Mouse (Mus musculus): ENCODE measurements around the gene Myt1l.
A peak's percentile ranks its signal among the peaks of the same experiment; 100 is the strongest.

The Myt1l gene

DNA sequence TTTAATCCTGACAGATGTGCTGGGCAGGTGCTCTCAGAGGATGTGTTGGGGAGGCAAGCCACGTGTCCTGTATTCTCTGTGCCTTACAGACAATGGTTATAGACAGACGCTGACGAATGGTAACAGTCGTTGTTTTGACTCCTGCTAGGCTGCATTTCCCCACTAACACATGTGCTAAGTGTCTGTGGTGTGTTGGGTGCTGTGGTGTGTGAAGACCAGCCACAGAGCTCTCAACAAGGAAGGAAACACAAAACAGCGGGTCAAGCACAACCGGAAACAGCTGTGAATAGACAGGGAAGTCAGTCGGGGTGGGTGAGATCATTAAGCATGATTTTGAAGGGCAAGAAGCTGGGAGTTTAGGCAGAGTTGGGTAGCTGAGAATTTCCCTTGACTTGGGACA lies 41.1 kb downstream of the Myt1l start:
- no peak for DNase-seq (ENCODE audit: low spot score)

GRCm38 (mm10) chr12:29570351-29570750 lies 42.2 kb downstream of the Myt1l start:
- DNase-seq (ENCODE audit: low spot score), result no peak

DNA sequence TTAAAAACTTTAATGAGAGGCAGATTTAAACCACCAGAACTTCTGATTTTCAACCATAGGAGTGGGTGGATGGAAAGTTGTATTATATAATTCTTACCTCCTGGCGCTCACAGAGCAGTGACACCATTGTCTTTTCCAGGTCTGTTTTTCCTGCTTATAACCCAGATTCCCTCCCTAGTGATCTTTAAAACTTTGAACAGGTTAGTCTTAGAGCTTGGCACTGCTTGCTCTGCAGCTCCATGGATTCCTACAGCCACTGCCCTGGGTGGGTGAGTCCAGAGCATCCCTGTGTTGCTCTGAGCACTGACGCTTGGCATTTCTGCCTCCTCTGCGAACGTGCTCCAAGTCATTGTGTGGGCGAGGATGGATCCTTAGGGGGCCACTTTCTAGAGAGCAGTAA lies 43.4 kb downstream of the Myt1l start:
- DNase-seq (ENCODE audit: low spot score), result no peak

GRCm38 (mm10) chr12:29593787-29594186 lies 65.6 kb downstream of the Myt1l start:
- no peak for DNase-seq (ENCODE audit: low spot score)

DNA sequence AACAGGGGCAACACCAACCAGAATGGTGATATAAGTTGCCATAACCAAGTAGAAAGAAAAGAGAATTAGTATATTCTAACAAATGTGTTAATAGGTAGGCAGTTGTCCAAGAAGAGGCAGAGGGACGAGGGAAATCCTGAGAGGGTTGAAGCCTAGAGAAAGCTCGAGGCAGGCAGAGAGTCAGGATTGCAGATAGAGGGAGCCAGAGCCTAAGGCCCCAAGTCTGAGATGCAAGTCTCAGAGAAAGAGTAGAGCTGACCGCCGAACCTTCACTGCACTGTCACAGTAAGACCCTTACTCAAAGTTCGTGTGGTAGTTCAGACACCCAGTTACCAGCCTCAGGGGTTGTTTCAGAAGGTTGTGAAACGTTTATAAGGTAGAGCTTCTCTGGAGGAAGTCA lies 71.7 kb downstream of the Myt1l start:
- peak; percentile 12 for DNase-seq (ENCODE audit: low spot score)

DNA sequence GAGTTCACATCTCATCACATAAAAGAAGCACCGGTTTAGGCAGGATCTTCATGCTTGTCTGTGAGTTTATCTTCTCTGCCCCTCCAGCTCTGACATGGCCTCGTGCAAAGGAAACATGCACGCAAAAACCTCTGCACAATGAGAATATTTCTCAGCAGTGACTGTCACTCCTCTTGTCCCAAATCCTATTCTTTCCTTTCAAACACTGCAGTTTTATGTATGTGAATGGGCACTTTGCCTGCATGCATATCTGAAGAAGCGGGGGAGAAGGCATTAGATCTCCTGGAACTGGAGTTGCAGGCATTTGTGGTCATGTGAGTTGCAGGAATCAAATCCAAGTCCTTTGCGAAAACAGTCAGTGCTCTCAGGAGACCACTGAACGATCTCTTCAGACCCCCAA lies 73.0 kb downstream of the Myt1l start:
- no peak for DNase-seq (ENCODE audit: low spot score)

- DNase-seq (ENCODE audit: low spot score), result no peak
Observed at GRCm38 (mm10) chr12:29604659-29605058, 76.5 kb downstream of the Myt1l start.

- no peak for DNase-seq (ENCODE audit: low spot score)
Observed at GRCm38 (mm10) chr12:29605124-29605523, 76.9 kb downstream of the Myt1l start.

DNA sequence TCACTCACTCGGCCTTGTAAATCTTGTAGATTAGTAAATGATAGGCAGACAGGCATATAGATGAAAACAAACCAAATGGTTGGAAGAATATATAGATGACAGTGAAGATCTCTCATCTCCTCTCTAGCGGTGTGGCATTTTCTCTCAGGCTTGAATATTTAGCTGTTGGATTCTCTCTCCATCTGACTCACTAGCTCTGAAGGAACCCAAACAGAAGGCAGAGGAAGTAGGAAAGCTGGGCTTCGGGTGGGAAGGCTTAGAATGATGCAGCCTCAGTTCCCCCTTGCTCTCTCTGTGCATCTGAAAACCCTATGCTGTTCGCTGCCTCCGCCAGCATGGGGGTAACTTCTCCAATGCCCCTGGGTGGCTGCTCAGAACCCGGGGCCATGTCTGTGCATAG lies 78.0 kb downstream of the Myt1l start:
- no peak for DNase-seq (ENCODE audit: low spot score)

DNA sequence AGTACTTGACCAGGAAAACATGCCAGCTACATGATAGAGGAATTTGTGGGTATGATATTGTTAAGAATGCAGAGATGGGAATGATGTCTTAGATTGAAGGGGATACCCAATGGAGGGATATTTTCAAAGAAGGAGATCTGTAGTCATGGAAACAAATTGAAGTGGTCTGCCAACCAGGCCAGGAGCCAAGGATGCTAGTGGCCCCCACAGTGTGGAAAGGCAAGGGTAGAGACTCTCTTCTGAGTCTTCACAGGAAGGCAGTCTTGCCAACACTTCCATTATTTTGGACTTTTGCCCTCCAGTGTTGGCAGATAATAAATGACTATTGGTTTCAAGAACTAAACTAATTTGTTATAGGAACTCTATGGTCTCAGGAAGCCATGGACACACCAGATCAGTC lies 89.6 kb downstream of the Myt1l start:
- DNase-seq (ENCODE audit: low spot score), result no peak

- DNase-seq (ENCODE audit: low spot score), result no peak
Observed at GRCm38 (mm10) chr12:29621530-29621929, 93.3 kb downstream of the Myt1l start.

DNA sequence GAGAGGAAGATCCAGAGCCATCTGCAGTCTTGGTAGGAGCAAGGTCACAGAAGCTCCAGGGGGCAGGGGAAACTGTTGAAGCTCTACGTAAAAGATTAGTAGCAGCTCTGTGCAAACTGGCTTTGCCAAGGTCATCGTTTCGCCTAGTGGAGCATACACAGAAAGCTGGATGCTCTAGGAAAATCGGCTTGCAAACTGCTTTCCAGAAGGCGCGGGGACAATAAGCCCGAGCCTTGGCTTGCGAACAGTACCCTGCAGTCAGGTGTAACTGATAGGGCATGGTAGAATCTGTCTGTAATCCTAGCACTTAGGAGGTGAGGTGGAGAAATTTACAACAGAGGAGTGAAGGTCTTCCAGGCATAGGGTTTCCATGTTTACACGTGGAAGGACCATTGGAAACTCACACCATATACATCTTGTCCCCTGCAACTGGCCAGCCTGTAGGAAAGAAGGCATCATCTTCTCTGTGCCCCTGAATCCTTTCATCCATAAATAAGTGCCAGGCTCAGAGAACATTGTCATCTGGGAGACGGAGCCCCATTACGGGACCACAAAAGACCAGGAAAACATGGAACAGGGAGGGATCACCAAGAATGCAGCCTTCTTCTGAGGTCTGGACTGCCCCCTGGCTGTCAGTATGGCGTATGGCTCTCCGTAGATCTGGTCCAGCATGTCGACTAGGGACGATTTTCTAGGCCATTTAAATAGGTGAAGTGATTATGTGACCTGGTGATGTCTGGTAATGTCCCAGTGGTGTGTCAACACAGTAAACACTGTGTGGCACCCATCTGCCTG lies 100.0 kb downstream of the Myt1l start:
- DNase-seq (ENCODE audit: low spot score), result peak; percentile 65

DNA sequence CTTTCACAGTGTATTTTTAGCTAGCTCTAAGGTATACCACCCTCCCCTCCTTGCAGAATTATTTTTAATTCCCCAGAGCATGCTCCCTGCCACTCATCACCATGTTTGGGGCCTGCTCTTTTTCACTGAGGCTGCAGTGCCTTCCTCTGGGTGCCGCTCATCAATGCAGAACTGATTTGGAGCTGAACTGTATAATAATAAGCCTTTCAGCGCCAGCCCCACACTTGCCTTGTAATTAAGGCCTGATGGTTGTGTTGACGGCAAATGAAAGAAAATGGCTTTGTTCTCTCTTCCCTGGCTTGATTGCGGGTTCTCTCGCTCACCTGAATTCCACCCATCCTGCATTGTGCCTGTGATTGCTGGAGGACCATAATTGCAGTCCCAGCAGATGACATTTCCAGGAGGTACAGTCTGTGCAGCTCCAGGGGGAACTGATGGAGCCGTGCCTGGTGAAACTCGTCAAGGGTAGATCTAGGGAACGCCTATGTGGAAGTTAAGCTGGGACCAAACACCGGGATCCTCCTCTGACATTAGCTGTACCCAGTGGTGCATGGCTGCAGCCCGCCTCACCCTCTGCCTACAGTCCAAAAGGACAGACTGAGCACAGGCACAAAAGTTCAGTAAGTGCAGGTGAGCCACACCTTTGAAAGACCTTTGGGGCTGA lies 101.8 kb downstream of the Myt1l start:
- DNase-seq (ENCODE audit: low spot score), result no peak

- DNase-seq (ENCODE audit: low spot score), result no peak
Observed at GRCm38 (mm10) chr12:29634509-29634908, 106.3 kb downstream of the Myt1l start.

DNA sequence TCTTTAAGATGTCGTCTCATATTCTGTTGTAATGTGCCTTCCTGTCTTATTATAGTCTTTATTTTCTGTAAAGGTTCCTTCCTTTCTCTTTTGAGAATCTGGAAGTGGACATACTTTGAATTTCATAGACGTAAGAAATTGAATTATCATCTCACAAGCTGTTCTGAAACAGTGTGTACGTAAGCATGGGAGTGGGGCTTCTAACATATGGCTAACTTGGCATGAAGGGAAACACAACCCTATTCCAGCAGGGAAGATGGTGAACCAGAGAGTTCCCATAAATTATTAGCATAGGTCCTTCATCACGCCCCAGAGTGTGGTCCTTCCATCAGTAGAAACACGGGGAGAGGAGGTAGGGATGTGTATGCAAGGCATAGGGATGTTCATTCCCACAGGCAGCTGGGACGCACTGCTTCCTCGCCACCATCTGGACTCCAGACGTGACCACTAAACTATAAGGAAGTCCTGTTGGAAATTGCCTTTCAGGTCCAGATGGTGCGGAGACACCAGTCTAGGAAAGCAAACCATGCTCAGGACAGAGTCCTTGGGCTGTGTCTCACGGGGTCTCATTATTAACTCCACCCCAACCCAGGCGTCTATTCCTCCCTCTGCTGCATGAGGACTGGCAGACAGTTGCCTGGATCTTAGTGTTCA lies 111.5 kb downstream of the Myt1l start:
- peak; percentile 64 for DNase-seq (ENCODE audit: low spot score)

DNA sequence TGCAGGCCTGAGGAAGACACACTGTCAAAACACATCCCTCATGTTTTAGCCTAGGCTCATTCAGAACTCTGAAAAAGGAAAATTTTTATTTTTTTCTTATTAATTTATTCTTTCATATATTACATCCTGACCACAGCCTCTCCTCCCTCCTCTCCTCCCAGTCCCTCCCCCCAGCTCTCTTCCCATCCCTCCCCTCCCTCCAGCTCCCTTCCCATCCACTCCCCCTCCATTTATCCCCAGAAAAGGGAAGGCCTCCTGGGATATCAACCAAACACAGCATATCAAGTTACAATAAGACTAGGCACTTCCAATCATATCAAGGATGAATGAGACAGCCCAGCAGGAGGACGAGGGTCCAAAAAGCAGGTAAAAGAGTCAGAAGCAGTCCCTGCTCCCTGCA lies 112.0 kb downstream of the Myt1l start:
- DNase-seq (ENCODE audit: low spot score), result no peak

DNA sequence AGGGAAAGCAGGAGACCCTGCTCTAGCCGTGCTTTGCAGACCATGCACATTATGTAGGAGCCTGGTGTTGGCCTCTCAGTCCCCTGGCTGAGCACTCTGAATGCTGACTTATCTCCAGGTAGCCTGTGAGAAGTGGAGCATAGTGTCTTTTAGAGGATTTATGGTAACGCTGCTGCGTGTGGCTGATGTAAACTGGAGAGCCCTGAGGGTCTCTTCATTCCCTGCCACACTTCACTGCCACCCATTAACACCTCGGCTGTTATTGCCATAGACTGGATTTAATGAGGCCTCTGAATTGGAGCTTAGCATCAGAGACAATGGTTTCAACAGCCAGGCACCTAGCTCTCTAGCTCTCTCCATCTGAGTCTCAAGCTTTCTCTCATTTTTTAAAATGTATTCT lies 114.7 kb downstream of the Myt1l start:
- DNase-seq (ENCODE audit: low spot score), result no peak

DNA sequence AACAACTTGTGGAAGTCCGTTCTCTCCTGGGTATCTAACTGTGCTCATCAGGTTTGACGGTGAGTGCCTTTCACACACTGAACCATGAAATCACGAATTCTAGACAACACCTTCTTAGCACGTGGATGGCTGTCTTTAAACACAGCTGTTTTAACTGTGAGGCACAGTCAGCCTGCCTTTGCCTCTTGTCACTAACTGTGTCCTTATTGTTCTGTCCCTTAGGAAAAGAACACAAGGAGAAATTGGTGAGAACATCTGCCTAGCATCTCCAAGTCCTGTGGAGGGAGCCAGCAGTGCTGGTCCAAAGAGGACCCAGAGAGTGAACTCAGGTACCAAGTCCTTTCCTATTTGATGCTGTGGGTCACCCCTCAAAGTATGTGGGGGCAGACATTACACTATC lies 115.9 kb downstream of the Myt1l start:
- no peak for DNase-seq (ENCODE audit: low spot score)

DNA sequence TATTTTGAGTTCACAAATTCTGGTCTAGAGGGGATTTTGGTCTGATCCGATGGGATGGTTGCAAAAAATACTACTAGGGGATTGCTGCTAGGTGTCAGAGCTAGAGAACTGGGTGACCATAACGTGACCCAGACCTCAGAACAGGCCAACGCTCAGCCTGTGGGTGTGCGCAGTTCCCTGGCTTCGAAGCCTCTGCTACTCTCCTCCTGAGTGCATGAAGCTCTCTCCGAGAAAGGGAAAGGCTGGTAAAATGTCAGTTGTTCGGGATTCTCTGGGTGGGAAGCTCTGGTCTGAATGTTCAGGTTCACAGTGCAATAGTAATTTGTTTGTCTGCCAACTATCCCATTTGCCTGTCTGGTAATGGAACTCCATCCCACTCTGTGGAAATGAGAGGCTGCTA lies 116.5 kb downstream of the Myt1l start:
- no peak for DNase-seq (ENCODE audit: low spot score)

DNA sequence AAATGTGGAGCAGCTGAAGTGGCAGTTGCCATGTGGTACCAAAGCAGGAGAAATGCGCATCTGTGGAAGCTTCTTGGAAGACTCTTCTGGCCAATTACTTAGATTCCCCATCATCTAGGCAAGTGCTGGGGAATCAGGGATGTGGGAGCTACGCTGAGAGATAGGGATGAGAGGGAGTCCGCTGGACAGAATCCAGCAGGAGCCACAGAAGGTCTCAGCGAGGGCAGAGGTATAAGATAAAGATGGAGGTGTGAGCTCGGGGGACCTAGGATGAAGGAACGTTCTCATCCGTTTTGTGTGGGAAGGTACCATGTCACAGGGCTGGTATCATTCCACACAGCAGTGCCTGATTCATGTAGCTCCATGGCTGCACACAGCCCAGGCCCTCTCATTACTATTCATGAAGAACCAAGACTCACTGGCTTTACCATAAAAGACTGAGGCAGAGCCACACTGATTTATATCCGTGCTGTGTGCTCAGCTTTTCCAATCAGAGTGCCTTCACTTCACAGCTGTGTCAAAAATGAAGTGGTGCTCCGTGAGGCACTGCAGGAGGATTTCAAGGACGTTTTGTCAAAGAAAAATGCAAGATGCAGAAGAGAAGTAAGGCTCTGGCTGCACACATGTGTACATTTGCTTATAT lies 121.4 kb downstream of the Myt1l start:
- DNase-seq (ENCODE audit: low spot score), result no peak

- DNase-seq (ENCODE audit: low spot score), result no peak
Observed at GRCm38 (mm10) chr12:29652516-29652915, 124.3 kb downstream of the Myt1l start.

GRCm38 (mm10) chr12:29655197-29655632 lies 127.0 kb downstream of the Myt1l start:
- DNase-seq (ENCODE audit: low spot score), result no peak

DNA sequence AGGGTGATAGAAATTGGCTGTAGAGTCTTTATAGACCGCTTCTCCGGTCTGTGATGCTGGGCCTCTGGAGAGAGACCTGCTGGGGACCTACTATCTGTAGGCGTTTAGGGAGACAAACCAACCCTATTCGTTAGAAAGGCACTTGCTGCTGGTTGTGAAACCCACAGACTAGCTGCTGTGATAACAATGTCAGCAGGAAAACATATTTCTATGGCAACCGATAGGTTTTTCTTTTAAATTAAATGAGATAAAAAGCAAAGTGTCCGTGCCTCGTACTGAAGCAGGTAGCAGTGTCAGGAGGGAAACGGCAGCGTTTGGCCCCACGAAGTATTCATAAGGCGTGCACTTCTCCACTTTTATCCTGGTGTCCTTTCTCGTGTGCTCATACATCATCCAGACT lies 127.5 kb downstream of the Myt1l start:
- no peak for DNase-seq (ENCODE audit: low spot score)

All from embryo, embryonic 10.5 days (tissue).